19 mouse cellular contexts compared by ENCODE assay signal in the genomic region with DNA sequence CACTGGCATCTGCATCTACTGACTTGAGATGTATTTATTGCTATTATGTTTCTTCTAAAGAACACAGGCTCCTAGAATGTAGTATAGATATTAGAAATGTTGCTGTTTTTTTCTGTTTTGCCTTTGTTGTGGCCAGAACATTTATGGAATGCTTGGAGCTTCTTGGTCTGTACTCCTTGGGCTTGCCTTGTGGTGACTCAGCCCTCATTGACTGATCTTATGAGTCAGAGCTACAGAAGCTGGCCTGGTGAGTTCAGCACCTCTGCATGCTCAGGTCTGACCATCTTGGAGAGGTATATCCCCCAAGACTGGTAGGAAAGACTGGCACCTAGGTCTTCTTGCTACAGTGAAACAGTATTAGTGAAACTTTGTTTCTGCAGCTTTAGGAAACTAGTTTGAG. TPM values are rescaled to one million over a fixed set of nuclear protein-coding genes. Genes with fewer than 3 reads are reported as not detected.
DNase-seq lines count a peak whose midpoint lies in the region; ATAC-seq and TF ChIP-seq lines count a peak whose summit lies in the region.
"Had no signal": no experiment of that assay in that cellular context is flagged by ENCODE, and none has a peak within 500 bp of the region (broad histone marks: within the 10 kb centered on the region; RNA-seq: fewer than 3 reads in every experiment).

No protein-coding gene starts in this region.

- peaks cover 15% of the 10 kb centered on the region for H3K79me3 ChIP-seq in C2C12 (ENCODE audit: low read depth)

- H3K4me3 ChIP-seq in lung, postnatal 0 days (ENCODE audit: low read depth, low read length) = no peak overlapping the region
- no peak overlapping the region for H3K4me3 ChIP-seq in C2C12 (ENCODE audit: insufficient read depth, poor library complexity, severe bottlenecking)
- H3K4me3 ChIP-seq in heart, embryonic 11.5 days (ENCODE audit: low read depth, low read length) = no peak overlapping the region
- H3K4me3 ChIP-seq: embryonic facial prominence, embryonic 10.5 days; forebrain, embryonic 10.5 days; heart, embryonic 10.5 days; heart, embryonic 15.5 days; hindbrain, embryonic 10.5 days; intestine, embryonic 15.5 days had no signal

- no peak overlapping the region for H3K4me2 ChIP-seq in lung, postnatal 0 days (replicated peaks; ENCODE audit: low read depth, low read length)
- no peak overlapping the region for H3K4me2 ChIP-seq in heart, embryonic 11.5 days
- H3K4me2 ChIP-seq: heart, embryonic 15.5 days; hindbrain, embryonic 14.5 days; intestine, embryonic 15.5 days had no signal

- TF ChIP-seq EP300 in lung, postnatal 0 days (IDR thresholded peaks at IDR 0.05) = 0 out of 2 replicates have a peak, but pooled peaks have one; percentile 52

- H3ac ChIP-seq in C2C12 (ENCODE audit: control insufficient read depth, insufficient read length, low read depth) = no peak overlapping the region

- peaks cover 10% of the 10 kb centered on the region for H3K4me1 ChIP-seq in lung, postnatal 0 days (ENCODE audit: insufficient read depth, low read depth, low read length)
- peaks cover 21% of the 10 kb centered on the region for H3K4me1 ChIP-seq in heart, embryonic 11.5 days (ENCODE audit: control insufficient read depth, insufficient read depth, low read length)
- H3K4me1 ChIP-seq: hindbrain, embryonic 10.5 days; intestine, embryonic 15.5 days had no signal

- no peaks in the 10 kb centered on the region for H3K27me3 ChIP-seq in lung, postnatal 0 days (replicated peaks; ENCODE audit: insufficient read depth, low read length)
- H3K27me3 ChIP-seq in C2C12 (ENCODE audit: control insufficient read depth, insufficient read depth, insufficient read length) = no peaks in the 10 kb centered on the region
- H3K27me3 ChIP-seq in heart, embryonic 11.5 days (ENCODE audit: control insufficient read depth, insufficient read depth, low read length) = no peaks in the 10 kb centered on the region
- H3K27me3 ChIP-seq: heart, embryonic 15.5 days; intestine, embryonic 15.5 days had no signal

- no peak overlapping the region for H3K9ac ChIP-seq in lung, postnatal 0 days (replicated peaks; ENCODE audit: low read depth)
- no peak overlapping the region for H3K9ac ChIP-seq in heart, embryonic 11.5 days (ENCODE audit: low read depth, low read length)
- H3K9ac ChIP-seq: heart, embryonic 15.5 days; hindbrain, embryonic 14.5 days; intestine, embryonic 15.5 days had no signal

- no peak overlapping the region for H3K27ac ChIP-seq in lung, postnatal 0 days (ENCODE audit: low read length)
- no peak overlapping the region for H3K27ac ChIP-seq in heart, embryonic 11.5 days (ENCODE audit: low read depth, low read length)
- H3K27ac ChIP-seq: embryonic facial prominence, embryonic 10.5 days; forebrain, embryonic 10.5 days; heart, embryonic 10.5 days; heart, embryonic 15.5 days; hindbrain, embryonic 10.5 days; hindbrain, embryonic 14.5 days; intestine, embryonic 15.5 days had no signal

- peak; percentile 44 for DNase-seq in lung, postnatal 0 days (ENCODE audit: low spot score)
- no peak for DNase-seq in lung, postnatal 4 days
- peak; percentile 28 for DNase-seq in fibroblast of lung, adult 2 months (ENCODE audit: low read depth)
- no peak for DNase-seq in left cerebral cortex, adult 8-10 months (ENCODE audit: low spot score in 2 of 2)
- no peak for DNase-seq in retina, postnatal 1 day
- DNase-seq: adrenal gland, postnatal 10 days; cerebellum, adult 18-20 months; cerebellum, postnatal 10 days; heart, adult 18-20 months had no signal

- H3K36me3 ChIP-seq in lung, postnatal 0 days (ENCODE audit: insufficient read depth, low read length) = no peaks in the 10 kb centered on the region
- H3K36me3 ChIP-seq in C2C12 (ENCODE audit: control insufficient read depth, insufficient read depth) = peaks cover 4% of the 10 kb centered on the region
- H3K36me3 ChIP-seq in heart, embryonic 11.5 days (ENCODE audit: control insufficient read depth, insufficient read depth, low read length) = no peaks in the 10 kb centered on the region
- H3K36me3 ChIP-seq: embryonic facial prominence, embryonic 10.5 days; heart, embryonic 10.5 days; heart, embryonic 15.5 days; intestine, embryonic 15.5 days had no signal

- no peaks in the 10 kb centered on the region for H3K9me3 ChIP-seq in lung, postnatal 0 days (ENCODE audit: low read length)
- H3K9me3 ChIP-seq in heart, embryonic 11.5 days (replicated peaks; ENCODE audit: control insufficient read depth, low read length) = no peaks in the 10 kb centered on the region
- H3K9me3 ChIP-seq: embryonic facial prominence, embryonic 10.5 days; heart, embryonic 10.5 days; heart, embryonic 15.5 days; intestine, embryonic 15.5 days had no signal

- ATAC-seq in lung, postnatal 0 days = peak; percentile 78
- no peak for ATAC-seq in heart, embryonic 11.5 days (replicated peaks; ENCODE audit: insufficient number of reproducible peaks, low FRiP score, low TSS enrichment)
- ATAC-seq: forebrain, embryonic 14.5 days; intestine, embryonic 15.5 days had no signal

- no peak for TF ChIP-seq CTCF in lung, postnatal 0 days (IDR thresholded peaks at IDR 0.05)
- TF ChIP-seq CTCF in C2C12 (IDR thresholded peaks at IDR 0.05; ENCODE audit: control insufficient read depth, insufficient read depth, insufficient read length) = no peak

- peaks cover 77% of the 10 kb centered on the region for H3K79me2 ChIP-seq in C2C12 (ENCODE audit: control insufficient read depth, insufficient read depth)

TF ChIP-seq in C2C12, 6 proteins besides CTCF, POLR2A, EP300 and RAD21:
- no peak for TF ChIP-seq MYOD1 (IDR thresholded peaks at IDR 0.05; ENCODE audit: control insufficient read depth, insufficient read length, low read depth)
- peak; percentile 45 for TF ChIP-seq FOSL1 (IDR thresholded peaks at IDR 0.05; ENCODE audit: insufficient read depth, low read length, poor library complexity, severe bottlenecking)
- no peak for TF ChIP-seq MYOG (IDR thresholded peaks at IDR 0.05; ENCODE audit: control insufficient read depth, extremely low read depth, insufficient read length)
- TF ChIP-seq MAX (IDR thresholded peaks at IDR 0.05) = no peak
- no peak for TF ChIP-seq CEBPB (IDR thresholded peaks at IDR 0.05; ENCODE audit: low read depth)
- TF ChIP-seq USF1 (IDR thresholded peaks at IDR 0.05; ENCODE audit: low read depth) = no peak

RNA-seq across cellular contexts. Expression of a gene that starts 52.6 kb away (rescaled TPM):
- 105 and 125 TPM in 2 replicates for polyA plus RNA-seq in lung, postnatal 0 days (2015; fragmentation: Nextera tagmentation; extraction: Ambion mirVana)
- polyA plus RNA-seq in C2C12 (2012; fragmentation: generic; extraction: Trizol) = 9.7 TPM
- 52.2 and 54.9 TPM in 2 replicates for polyA plus RNA-seq in heart, embryonic 11.5 days (2014; fragmentation: Nextera tagmentation; extraction: Ambion mirVana)
- total RNA-seq in left cerebral cortex, adult 8-10 months (2022) = 100 to 1,000 TPM; 870 to 989 (median 929) TPM

Comparison
In these comparisons a context has a peak if more than half of its experiments do, and no peak if none do; other contexts are left out.
1. DNase-seq: peak in lung, postnatal 0 days (single experiment) and fibroblast of lung, adult 2 months (single experiment); none in lung, postnatal 4 days (0 of 2), left cerebral cortex, adult 8-10 months (0 of 2) and retina, postnatal 1 day (single experiment).